Mouse (Mus musculus): Measurements from ENCODE around the gene Zc3h6.

Gene Zc3h6

DNA sequence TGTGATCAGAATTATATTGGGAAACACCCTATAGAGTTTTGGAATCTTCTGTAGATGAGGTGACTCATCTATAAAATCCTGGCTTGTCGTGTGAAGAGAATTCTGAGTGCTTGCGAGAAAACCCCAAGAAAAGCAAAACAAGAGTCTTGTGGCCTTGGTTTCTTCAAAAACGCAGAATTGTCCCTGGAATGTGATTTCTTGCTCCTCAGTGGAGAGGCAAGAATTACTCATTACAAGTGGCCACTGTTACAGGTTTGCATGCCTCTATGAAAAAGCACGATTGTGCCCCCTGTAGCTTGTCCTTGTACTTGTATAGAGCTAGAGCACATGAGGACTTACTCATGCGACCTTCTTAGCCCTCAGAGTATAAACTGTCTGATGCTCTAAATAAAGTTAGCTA, 68.2 kb downstream of the Zc3h6 start:
- DNase-seq (ENCODE audit: low read depth, low spot score): no peak

DNA sequence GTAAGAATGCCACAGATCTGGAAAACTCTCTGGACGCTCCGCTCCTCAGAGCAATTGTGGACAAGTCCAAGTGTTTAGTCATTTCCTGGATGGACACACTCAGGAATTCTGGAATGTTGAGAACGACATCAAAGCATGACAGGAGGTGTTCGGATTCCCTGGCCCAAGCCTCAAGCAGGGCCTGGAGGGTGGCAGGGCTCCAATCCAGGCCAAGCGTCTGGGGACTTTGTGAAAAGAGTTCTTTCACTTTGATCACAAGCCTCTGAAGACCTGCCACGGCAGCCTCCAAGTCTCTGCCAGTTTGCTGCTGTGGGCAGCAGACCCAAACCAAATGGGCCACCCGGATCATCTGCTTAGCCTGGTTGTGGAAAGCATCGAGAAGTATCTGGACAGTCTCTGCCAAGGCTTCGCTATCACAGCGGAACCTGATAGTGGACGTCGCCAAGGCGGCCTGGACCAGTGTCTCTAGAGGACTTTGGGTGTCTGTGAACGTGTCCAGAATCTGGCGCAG, 71.3 kb downstream of the Zc3h6 start:
- peak; percentile 12 for DNase-seq (ENCODE audit: low read depth, low spot score)

GRCm38 (mm10) chr2:129038937-129039631, 71.9 kb downstream of the Zc3h6 start:
- DNase-seq (ENCODE audit: low read depth, low spot score): peak; percentile 54

- DNase-seq (ENCODE audit: low read depth, low spot score): no peak
These were observed 73.4 kb downstream of the Zc3h6 start for GRCm38 (mm10) chr2:129040567-129040966.

DNA sequence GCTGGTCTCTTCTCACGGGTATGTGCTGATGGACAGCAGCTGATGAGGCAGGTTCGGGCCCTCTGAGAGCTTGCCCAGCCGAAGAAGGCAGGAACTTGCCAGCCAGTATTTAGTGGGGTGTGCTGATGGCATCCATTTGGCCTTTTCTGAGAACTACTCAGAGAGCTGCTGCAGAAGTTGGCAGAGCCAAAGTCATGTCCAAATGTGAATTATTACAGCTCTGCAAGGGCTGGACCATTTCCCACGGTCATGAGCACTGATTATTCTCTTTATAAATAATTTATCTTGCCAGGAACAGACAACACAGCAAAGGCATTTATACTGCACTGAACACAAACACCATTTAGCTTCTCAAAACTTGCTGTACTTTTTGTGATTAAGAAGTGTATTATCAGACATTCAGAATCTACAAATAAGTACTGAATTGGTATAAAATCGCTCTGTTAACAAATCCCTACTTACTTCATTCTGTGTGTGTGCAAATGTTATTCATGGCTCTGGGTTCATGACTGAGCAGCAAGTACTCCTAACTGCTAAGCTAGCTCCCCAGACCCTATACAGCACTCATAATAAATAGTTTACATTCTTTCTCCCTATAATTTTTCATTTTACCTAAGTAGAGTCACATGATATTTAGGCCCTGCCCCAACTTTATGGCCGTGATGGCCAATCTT, 79.1 kb downstream of the Zc3h6 start:
- no peak for DNase-seq (ENCODE audit: low read depth, low spot score)

- DNase-seq (ENCODE audit: low read depth, low spot score): no peak
These were observed 79.6 kb downstream of the Zc3h6 start for GRCm38 (mm10) chr2:129046846-129047196.

DNA sequence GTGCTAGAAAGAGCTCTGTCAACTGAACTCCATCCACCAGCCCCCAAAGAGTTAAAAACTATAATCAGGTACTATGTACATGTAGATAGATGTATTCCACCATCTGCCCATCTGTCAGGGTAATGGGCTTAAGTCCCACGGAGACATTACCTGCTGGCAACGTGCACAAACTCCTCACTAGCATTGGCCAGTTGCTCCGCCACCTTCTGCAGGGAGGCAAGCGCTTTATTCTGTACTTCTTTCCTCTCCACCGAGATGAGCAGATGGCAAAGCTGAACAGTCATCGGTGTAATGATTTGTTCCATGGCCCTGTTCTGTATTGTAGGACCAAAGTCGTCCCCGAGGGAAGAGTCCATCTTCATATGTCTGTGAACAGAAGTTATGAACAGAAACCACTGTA, 80.6 kb downstream of the Zc3h6 start, which contains the start of gene Vinac1:
Gene Vinac1, minus strand, starts transcription at position 362 of the 400 bp plus-strand sequence.
- no peak for DNase-seq (ENCODE audit: low read depth, low spot score)

DNA sequence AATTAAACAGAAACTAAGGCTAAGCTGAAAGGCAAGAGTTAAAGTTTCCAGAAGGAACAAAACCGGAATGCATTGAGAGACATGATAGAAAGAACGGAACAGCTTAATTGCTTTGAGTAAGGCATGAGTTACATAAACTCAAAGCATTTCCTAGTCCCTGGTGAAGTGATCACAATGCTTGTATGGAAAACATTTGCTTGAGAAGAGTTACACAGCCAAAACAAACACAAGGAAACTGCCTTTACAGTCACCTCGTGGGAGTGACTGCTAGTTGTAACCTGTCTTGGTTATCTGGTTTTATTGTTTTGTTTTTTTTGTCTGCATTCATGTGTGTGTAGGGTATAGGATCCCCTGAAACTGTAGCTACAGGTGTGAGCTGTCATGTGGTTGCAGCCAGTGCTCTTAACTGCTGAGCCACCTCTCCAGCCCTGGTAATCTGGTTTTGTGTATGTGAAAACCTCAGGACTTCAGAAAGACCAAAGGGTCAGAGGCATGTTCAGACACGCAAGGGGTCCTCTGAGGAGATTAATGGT, 85.3 kb downstream of the Zc3h6 start:
- DNase-seq (ENCODE audit: low read depth, low spot score): no peak

GRCm38 (mm10) chr2:129055741-129056140, 88.5 kb downstream of the Zc3h6 start:
- DNase-seq (ENCODE audit: low read depth, low spot score): no peak

- no peak for DNase-seq (ENCODE audit: low read depth, low spot score)
These were observed 89.4 kb downstream of the Zc3h6 start for GRCm38 (mm10) chr2:129056597-129056996.

DNA sequence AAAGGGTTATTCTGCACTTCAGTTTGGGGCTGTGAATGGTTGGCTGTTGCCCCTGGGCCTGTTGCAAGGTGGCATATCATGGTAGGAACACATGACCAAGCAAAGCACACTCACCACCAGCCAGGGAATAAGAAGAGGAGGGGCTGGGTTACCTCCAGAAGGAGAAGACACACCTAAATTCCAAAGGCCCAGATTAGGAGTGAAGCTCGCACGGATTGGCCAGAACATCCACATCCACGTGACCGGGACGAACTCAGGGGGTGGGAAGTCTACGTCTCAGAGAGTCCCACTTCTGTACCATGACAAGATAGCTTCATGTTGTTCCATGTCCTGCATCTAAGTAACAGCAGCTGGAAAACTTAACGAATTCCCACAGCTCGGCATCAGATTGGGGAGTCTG, 90.1 kb downstream of the Zc3h6 start:
- no peak for DNase-seq (ENCODE audit: low read depth, low spot score)

GRCm38 (mm10) chr2:129057920-129058361, 90.7 kb downstream of the Zc3h6 start:
- no peak for DNase-seq (ENCODE audit: low read depth, low spot score)

- DNase-seq (ENCODE audit: low read depth, low spot score): no peak
These were observed 94.4 kb downstream of the Zc3h6 start for GRCm38 (mm10) chr2:129061456-129062059.

GRCm38 (mm10) chr2:129065437-129066282, 98.5 kb downstream of the Zc3h6 start, which contains the start of gene Ttl:
Ttl (plus strand) TSS chr2:129065942.
- DNase-seq (ENCODE audit: low read depth, low spot score): peak; percentile 72

DNA sequence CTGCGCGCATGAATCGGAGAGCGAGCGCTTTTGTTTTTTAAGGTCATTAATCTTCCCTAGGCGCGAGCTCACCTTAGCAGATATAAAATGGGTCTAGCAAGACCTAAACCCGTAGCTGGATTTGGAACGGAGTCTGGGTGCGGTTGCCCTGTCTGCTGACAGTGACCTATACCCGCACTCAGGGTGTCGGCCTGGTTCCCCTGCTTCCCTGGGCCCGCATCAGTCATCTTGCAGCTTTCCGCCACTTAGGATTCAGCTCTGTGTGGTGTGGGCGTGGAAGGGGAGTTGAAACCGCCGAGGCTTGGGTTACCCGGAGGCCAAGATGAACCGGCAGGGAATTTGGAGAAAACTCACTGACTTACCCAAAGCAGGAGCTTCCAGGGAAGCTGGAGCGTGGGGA, 99.1 kb downstream of the Zc3h6 start:
- DNase-seq (ENCODE audit: low read depth, low spot score): peak; percentile 67

Measured in mesoderm, embryonic 11.5 days (tissue).